Mouse (Mus musculus) CH12F3 (cell line): ENCODE measurements at regions not wholly inside any gene's neighbourhood (a gene's known extent, or its start where the extent isn't known, plus 50 kb on each side); places are given as distances from the start of the nearest gene placed in this dataset.

ENCODE experiments used
- in situ Hi-C: fragments of 300-500 bp; cut with MboI; formaldehyde crosslinking; loops from 2 replicates; pipeline ENCODE4 v1.14.3; 2020; ENCODE audit warnings: low sequenced_read_pairs

DNA sequence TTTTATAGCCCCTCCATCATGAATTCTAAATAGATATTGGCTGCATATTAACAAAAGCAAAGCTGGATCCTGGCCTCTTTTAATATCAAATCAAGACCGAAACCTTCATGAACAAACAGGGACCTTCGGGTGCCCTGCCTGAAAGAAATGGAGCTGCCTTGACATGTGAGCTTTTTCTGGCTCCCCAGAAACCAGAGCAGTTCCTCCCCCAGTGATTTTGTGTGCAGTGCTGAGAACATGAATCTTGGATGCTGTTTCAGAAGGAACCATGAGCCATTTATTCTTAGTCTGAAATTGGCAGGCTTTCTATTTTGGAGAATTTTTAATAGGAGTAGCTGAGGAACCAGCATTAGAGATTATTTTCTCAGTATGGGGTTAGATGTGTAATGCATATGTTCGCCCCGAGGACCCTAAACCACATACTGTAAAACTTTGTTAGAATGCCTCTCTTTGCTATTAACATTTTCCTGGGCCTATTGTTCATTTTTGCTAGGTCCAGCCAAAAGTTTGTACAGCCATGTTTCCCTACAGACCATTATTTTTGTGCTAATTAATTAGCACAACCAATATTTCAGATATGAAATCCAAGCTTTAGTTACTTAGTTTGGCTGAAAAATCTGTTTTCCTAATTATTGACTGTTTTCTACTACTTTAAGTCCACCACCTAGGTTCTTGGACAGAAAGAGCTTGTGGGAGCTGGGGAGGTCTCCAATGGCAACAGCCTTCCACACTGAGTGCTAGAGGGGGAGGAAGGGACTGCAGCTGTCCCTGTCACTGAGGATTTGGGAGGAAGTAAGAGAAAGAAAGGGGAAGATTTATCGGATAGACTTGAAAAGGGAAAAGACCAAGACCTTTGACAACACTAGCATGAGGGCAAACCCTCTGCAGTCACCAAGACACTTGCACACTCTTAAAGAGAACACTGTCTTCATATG, 613.0 kb downstream of the Nfib start:
- in situ Hi-C loops: no loop called here

DNA sequence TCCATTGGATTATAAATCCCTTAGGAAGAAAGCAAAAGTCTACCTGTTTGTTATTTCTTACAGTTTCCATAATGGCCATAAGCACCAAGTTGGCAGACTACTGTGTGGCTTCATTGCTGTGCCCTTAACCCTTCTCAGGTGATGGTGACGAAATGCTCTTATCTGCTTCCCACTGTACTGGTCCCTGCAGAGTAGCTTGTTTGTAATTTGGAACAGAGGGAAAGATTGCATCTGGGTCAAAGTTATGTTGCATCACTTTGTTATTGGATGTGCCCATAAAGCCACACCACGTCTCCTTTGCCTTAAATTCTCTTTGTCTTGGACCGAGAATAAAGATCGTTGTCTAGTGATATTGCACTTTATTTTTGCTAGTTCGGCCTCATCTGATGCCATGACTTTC, 615.9 kb downstream of the Nfib start:
- in situ Hi-C loops: no loop called here

GRCm38 (mm10) chr4:82083519-82083918, 622.0 kb downstream of the Nfib start:
- in situ Hi-C loops: no loop called here

- in situ Hi-C loops: no loop called here
Observed at GRCm38 (mm10) chr4:82068050-82068449, 625.4 kb upstream of the Mpdz start.

DNA sequence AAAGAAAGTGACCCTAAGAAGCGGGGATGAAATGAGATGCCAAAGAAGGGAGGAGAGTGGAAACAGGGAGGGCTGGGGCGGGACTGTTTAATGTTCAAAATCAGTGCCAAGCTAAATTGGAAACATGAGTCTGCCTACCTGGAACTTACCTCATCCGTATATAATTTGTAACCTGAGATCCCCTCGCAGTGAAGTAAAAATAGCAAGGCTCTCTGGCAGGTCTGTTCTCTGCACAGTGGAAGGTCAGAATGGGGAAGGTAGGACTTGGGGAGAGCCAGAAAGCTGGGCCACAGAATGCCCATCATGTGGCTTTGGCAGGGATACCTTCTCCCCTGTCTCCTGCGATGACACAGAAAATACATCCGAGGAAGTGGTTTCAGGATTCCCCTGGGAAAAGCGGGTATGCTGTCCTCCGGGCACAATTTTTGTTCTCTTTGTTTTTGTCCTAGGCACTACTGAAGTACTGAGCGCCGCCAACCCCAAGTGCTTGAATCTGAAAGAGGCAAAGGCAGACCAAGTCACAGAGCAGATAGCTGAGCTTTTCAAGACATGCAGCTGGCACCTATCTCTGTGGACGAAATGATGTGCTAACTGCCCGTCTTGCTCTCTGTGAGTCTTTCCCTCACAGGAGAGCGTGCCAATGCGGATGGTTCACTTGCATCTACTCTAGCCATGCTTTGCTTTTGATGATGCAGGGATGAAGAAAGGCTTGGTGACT, 623.2 kb upstream of the Mpdz start:
- in situ Hi-C loops: no loop called here

- in situ Hi-C loops: no loop called here
Observed at GRCm38 (mm10) chr4:82062726-82063125, 620.1 kb upstream of the Mpdz start.

DNA sequence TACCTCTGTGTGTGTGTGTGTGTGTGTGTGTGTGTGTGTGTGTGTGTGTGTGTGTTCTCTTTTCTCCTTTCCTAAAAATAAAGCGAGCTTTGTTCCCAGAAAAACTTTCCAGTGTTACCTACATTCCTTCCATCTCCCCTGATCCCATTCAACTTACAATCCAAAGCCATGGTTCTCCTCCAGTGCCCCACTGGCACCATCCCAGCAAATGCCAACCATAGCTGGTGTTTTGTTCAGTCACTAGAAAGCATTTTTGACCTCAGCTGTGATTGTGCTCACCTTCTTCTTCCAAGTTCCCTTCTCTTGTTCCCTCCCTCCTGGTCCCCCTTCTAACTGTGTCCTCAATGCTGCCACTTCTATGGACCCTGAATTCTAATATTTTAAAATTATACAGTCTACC, 614.1 kb upstream of the Mpdz start:
- in situ Hi-C loops: no loop called here

GRCm38 (mm10) chr4:82048171-82048570, 605.6 kb upstream of the Mpdz start:
- in situ Hi-C loops: no loop called here

DNA sequence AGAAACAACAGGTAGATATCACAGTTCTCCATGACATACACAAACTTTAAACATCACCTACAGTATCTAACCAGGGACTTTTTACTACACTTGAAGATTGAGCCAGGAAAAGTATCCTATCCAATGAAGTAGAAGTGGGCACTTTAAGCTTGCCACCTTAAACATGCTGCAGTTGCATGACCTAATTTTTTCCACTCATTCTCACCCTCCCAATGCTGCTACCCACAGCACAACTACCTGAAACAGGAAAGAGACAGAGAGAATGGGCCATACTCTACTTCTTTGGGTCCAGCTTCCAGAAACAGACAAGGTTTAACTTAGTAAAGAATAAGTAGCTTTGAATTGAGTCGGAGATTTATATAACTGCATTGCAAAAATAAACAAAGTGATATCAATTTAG, 594.9 kb upstream of the Mpdz start:
- in situ Hi-C loops: no loop called here

DNA sequence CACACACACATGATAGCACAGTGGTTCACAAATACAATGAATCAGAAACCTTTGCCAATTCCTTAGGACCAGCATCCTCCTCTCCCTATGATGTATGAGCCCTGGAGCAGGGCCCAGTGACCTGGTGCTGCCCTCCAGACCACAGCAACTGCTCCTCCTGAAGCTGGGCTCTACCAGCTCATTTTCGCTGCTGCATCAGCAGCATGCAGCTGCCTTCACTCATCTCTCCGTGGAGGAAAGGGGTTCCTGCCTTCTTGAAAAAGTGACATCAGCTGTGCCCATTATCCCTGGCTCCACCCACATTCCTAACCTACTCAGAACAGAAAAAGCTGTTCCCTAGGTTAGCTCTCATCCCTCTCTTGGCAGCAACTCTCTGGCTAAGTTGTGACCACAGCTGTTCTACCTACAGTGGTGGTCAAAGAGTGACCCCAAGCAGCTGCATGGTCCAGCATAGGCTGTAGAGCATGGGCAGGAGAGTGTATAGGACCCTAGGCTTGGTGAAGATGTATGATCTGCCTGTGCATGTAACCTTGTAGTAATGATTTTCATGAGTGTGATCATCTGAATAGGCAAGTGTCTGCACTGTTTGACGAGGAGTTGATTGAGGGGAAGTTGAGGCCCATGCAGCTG, 592.6 kb upstream of the Mpdz start:
- in situ Hi-C loops: no loop called here

GRCm38 (mm10) chr4:82029237-82029636, 586.6 kb upstream of the Mpdz start:
- in situ Hi-C loops: no loop called here

- in situ Hi-C loops: no loop called here
Observed at GRCm38 (mm10) chr4:82027447-82027881, 584.8 kb upstream of the Mpdz start.

- in situ Hi-C loops: no loop called here
Observed at GRCm38 (mm10) chr4:82001406-82001732, 558.8 kb upstream of the Mpdz start.

DNA sequence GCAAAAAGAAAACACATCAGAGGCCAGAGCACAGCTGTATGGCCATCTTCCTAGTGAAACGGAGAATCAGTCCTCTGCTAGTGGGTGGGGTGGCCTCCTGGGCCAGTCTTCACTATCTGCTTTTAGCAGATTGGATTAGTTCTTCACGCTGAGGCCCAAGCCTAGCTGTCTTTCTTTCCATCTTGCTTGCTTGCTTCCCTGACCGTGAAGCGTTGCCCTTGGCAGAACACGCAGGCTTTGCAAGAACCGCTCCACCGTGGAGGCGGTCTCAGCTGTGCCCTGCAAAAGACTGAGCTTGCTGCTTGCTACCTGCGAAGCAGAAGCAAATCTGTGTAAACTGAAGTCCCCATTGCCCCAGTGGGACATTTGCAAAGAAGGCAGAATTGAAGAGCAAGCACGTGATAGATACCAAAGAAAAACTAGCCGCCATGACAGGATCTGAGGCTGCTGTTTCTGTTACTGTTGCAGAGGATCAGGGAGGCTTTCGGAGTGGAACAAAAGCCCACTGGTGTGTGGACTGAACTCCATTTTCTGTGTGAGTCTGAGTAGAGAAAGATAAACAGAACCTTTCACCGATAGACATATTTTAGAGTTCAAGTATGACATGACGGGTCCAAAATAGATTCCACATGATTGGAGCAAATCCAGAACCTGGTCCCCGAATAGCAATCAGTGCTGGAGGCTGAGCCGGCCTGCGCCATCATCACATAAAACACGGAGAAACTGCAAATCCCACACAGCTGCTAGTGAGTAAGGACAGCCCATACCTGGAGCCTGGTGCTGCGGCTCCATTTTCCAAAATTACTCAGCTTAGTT, 558.2 kb upstream of the Mpdz start:
- in situ Hi-C loops: no loop called here

DNA sequence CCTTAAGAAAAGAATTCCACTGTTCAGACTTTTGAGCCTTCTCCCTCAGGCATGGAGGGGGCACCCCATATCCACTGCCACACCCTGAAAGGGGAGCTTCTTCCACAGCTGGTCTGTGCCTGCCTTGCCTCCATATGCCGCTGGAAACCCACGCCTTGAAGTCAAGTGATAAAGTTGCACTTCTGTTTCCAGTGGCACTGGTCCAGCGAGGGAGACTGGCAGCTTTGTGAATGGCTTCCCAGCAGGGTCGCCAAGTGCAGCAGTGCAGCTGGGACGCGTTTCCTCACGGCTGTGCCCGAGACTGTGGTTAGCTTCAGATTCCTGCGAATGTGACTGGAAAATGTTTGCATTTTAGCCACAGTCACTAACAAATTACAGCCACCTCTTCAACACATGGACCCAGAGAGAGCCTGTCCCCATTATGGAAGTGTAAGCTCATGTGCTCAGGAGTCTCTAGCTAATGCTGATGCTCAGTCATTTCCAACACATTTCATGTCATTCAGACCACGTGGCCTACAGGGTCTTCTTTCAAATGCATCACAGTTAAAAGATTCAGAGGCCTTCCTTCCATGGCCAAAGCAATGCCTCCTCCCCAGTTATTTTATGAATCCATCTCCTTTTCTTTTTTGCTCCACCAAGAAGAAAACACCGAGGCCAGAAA, 557.2 kb upstream of the Mpdz start:
- in situ Hi-C loops: no loop called here

DNA sequence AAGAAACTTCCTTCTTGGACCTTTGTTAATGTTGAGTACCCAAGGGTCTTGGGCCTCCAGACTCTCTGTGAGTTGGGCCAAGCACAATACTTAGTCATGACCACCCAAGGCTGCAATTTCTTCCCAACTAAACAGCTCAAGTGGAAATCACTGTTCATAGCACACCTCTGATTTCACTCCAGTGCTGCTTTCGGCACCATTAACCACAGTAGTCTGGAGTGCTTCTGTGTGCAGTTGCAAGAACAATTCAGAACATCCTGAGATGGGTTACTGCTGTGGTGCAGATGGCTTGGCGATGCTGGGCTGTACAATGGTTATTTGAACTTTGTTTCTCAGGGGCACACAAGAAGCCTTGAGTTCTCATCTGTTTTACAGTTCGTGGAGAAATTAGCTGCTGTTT, 556.5 kb upstream of the Mpdz start:
- in situ Hi-C loops: no loop called here

DNA sequence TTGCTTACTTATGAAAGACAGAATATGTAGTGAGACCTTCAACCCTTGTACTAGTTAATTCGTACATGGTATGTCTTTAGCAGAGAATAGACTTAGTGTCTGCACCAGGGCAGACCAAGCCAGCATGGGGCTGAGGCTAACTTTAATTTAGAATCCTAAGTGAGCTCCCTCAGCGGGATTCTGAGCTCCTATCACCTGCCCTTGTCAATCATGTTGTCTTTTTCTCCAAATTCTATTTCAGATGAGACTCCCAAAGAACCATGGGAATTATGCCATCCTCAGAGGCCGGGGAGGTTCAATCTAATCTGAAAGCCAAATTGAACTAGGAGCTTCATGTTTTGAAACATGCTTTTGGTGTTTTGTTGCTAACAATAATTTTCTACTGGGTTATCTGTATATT, 553.8 kb upstream of the Mpdz start:
- in situ Hi-C loops: no loop called here

DNA sequence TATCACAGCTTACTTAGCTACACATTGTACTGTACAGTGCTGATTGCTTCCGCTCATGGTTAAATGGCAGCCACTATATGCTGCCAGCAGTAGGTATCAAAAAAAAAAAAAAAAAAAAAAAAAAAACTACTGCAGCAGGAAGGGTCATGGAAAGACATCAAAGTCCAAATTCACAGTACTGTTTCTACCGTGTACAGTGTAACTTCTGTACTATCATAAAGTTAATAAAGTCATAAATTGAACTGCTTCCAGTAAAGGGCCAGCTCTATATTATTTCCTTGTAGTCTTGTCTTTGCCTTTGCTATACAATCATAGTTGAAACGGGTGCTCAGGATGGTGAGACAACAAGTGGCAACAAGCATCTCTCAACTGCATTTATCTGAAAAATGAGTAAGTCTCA, 552.6 kb upstream of the Mpdz start:
- in situ Hi-C loops: no loop called here

DNA sequence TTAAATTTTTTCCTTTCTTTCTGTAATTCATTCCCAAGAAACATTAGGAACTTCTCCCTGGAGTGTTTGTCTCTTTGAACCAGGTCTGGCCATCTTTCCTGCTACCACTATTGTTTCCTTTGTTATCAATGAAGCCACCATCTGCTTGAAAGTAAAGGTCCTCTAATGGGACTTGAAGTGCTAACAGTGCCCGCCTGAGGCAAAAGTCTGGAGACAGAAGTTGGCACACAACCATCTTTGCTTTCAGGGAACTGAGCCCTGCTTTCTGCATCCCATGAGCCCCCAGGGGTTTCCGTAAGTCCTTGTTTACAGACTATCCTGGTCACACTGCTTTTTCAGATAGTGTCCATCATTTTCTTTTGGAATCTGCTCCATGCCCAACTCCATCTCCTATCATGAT, 546.2 kb upstream of the Mpdz start:
- in situ Hi-C loops: no loop called here

DNA sequence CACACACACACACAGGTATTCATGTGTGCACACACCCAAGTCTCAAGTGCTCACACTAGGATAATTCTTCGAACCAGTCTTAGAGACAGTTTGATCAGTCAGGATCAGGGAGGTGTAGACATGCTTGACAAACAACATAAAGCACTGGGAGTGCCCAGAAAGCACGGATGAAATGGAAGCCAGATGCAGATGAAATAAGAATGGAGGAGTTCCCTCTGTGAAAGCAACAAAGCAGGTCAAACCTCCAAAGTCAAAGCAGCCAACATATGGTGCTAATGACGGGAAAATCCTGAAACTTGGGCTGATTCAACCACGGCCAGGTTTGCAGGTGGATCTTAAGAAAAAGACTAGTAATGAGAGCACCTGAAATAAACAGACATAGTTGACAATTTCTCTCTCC, 544.0 kb upstream of the Mpdz start:
- in situ Hi-C loops: no loop called here

- in situ Hi-C loops: no loop called here
Observed at GRCm38 (mm10) chr4:81981811-81982210, 539.2 kb upstream of the Mpdz start.
